Mouse (Mus musculus) MEL (cell line): ENCODE data around the gene Tbx15. TPM values are rescaled to one million over a fixed set of nuclear protein-coding genes. Genes with fewer than 3 reads are reported as not detected.

Experiments
- DNase-seq: peaks from one replicate; pipeline ENCODE4 v3.0.0; 2011; ENCODE audit warnings: low read depth, low spot score
- H3K27ac ChIP-seq: 2 replicates; pipeline ENCODE4 v1.5.1; 2012; ENCODE audit warnings: low read depth, mild to moderate bottlenecking, control low read depth, low read length, moderate library complexity; ENCODE audit not compliant: control insufficient read depth
- H3K27me3 ChIP-seq, 2 experiments: fragments of 150-350 bp in 1 of 2; sonication (generic) in 1 of 2; 2 replicates each; pipeline ENCODE4 v1.6.1; 2012; ENCODE audit warnings: low read length in 2 of 2, mild to moderate bottlenecking in 2 of 2, improper control_type of control experiment in 1 of 2, moderate library complexity in 1 of 2; ENCODE audit not compliant: insufficient read depth in 2 of 2, control insufficient read depth in 1 of 2
- H3K36me3 ChIP-seq, 2 experiments: 2 replicates each; pipeline ENCODE4 v1.6.1; 2012 to 2014; ENCODE audit warnings: low read length in 2 of 2, improper control_type of control experiment in 1 of 2, inconsistent platforms in 1 of 2, mild to moderate bottlenecking in 1 of 2; ENCODE audit not compliant: insufficient read depth in 2 of 2, control insufficient read depth in 1 of 2
- H3K4me1 ChIP-seq, 2 experiments: fragments of 150-350 bp in 1 of 2; sonication (generic) in 1 of 2; 2 replicates each; pipeline ENCODE4 v1.6.1; 2012; ENCODE audit warnings: low read length in 2 of 2, improper control_type of control experiment in 1 of 2, mild to moderate bottlenecking in 1 of 2; ENCODE audit not compliant: insufficient read depth in 2 of 2, control insufficient read depth in 1 of 2
- H3K4me3 ChIP-seq, 2 experiments: fragments of 150-350 bp in 1 of 2; sonication (generic) in 1 of 2; 2 replicates each; pipeline ENCODE4 v1.5.1; 2012; ENCODE audit warnings: low read depth in 2 of 2, low read length in 2 of 2, mild to moderate bottlenecking in 2 of 2, moderate library complexity in 2 of 2, control low read depth in 1 of 2, improper control_type of control experiment in 1 of 2; ENCODE audit not compliant: control insufficient read depth in 1 of 2, insufficient read depth in 1 of 2
- H3K79me2 ChIP-seq: 2 replicates; pipeline ENCODE4 v1.6.1; 2012; ENCODE audit warnings: mild to moderate bottlenecking, low read length, moderate library complexity; ENCODE audit not compliant: control insufficient read depth, poor library complexity, insufficient read depth
- H3K9ac ChIP-seq: 2 replicates; pipeline ENCODE4 v1.6.1; 2012; ENCODE audit warnings: low read depth, mild to moderate bottlenecking, control low read depth, low read length, moderate library complexity; ENCODE audit not compliant: control insufficient read depth, poor library complexity, severe bottlenecking
- H3K9me3 ChIP-seq: fragments of 150-350 bp; sonication (generic); replicated peaks from 2 replicates; pipeline ENCODE4 v1.6.1; 2012; ENCODE audit warnings: mild to moderate bottlenecking, low read length, improper control_type of control experiment, moderate library complexity; ENCODE audit not compliant: insufficient read depth
- CHD1 ChIP-seq: IDR thresholded peaks from 2 replicates; pipeline ENCODE4 v1.6.1; 2012; ENCODE audit warnings: low read depth, mild to moderate bottlenecking, inconsistent platforms, low read length, improper control_type of control experiment
- CHD2 ChIP-seq: IDR thresholded peaks from 2 replicates; pipeline ENCODE4 v1.6.1; 2011; ENCODE audit warnings: low read length, improper control_type of control experiment
- E2F4 ChIP-seq: IDR thresholded peaks from 2 replicates; pipeline ENCODE4 v1.6.1; 2011; ENCODE audit warnings: low read depth, low read length, improper control_type of control experiment, borderline replicate concordance
- ELF1 ChIP-seq: IDR thresholded peaks from 2 replicates; pipeline ENCODE4 v1.6.1; 2014; ENCODE audit warnings: low read depth, mild to moderate bottlenecking, inconsistent platforms, low read length, improper control_type of control experiment, moderate library complexity
- EP300 ChIP-seq, 2 experiments: IDR thresholded peaks; 2 replicates each; pipeline ENCODE4 v1.6.1; 2011; ENCODE audit warnings: improper control_type of control experiment in 2 of 2, low read length in 2 of 2, low read depth in 1 of 2, mild to moderate bottlenecking in 1 of 2
- ETS1 ChIP-seq: IDR thresholded peaks from 2 replicates; pipeline ENCODE4 v1.6.1; 2012; ENCODE audit warnings: low read depth, mild to moderate bottlenecking, inconsistent platforms, low read length, improper control_type of control experiment, moderate library complexity
- GATA1 ChIP-seq: IDR thresholded peaks from 2 replicates; pipeline ENCODE4 v1.6.1; 2011; ENCODE audit warnings: low read depth, low read length, improper control_type of control experiment
- HCFC1 ChIP-seq: IDR thresholded peaks from 2 replicates; pipeline ENCODE4 v1.6.1; 2012; ENCODE audit warnings: low read depth, mild to moderate bottlenecking, inconsistent platforms, low read length, improper control_type of control experiment, moderate library complexity
- MAFK ChIP-seq: IDR thresholded peaks from 2 replicates; pipeline ENCODE4 v1.6.1; 2011; ENCODE audit warnings: low read depth, mild to moderate bottlenecking, low read length, improper control_type of control experiment, borderline replicate concordance
- MXI1 ChIP-seq: IDR thresholded peaks from 2 replicates; pipeline ENCODE4 v1.6.1; 2011; ENCODE audit warnings: mild to moderate bottlenecking, low read depth, low read length, improper control_type of control experiment
- MYC ChIP-seq: IDR thresholded peaks from 2 replicates; pipeline ENCODE4 v1.6.1; 2011; ENCODE audit warnings: low read depth, mild to moderate bottlenecking, low read length, improper control_type of control experiment, moderate library complexity
- NRF1 ChIP-seq: IDR thresholded peaks from 2 replicates; pipeline ENCODE4 v1.6.1; 2014; ENCODE audit warnings: low read depth, mild to moderate bottlenecking, inconsistent platforms, low read length, improper control_type of control experiment, moderate library complexity; ENCODE audit not compliant: poor library complexity, insufficient read depth, severe bottlenecking
- POLR2AphosphoS2 ChIP-seq: IDR thresholded peaks from 2 replicates; pipeline ENCODE4 v1.6.1; 2011; ENCODE audit warnings: low read length, improper control_type of control experiment
- RAD21 ChIP-seq: IDR thresholded peaks from 2 replicates; pipeline ENCODE4 v1.6.1; 2011; ENCODE audit warnings: mild to moderate bottlenecking, low read depth, low read length, improper control_type of control experiment
- RCOR1 ChIP-seq: IDR thresholded peaks from 2 replicates; pipeline ENCODE4 v1.6.1; 2012; ENCODE audit warnings: low read depth, mild to moderate bottlenecking, inconsistent platforms, low read length, improper control_type of control experiment
- SMC3 ChIP-seq: IDR thresholded peaks from 2 replicates; pipeline ENCODE4 v1.6.1; 2011; ENCODE audit warnings: low read depth, low read length, improper control_type of control experiment
- TAL1 ChIP-seq: IDR thresholded peaks from 2 replicates; pipeline ENCODE4 v1.6.1; 2012; ENCODE audit warnings: mild to moderate bottlenecking, inconsistent platforms, low read length, moderate library complexity, mixed read lengths
- TCF12 ChIP-seq: IDR thresholded peaks from 2 replicates; pipeline ENCODE4 v1.6.1; 2014; ENCODE audit warnings: low read depth, mild to moderate bottlenecking, inconsistent platforms, low read length, improper control_type of control experiment, moderate library complexity
- UBTF ChIP-seq: IDR thresholded peaks from 2 replicates; pipeline ENCODE4 v1.6.1; 2012; ENCODE audit warnings: low read depth, mild to moderate bottlenecking, inconsistent platforms, low read length, improper control_type of control experiment, moderate library complexity, borderline replicate concordance; ENCODE audit not compliant: insufficient read depth
- USF1 ChIP-seq: IDR thresholded peaks from 2 replicates; pipeline ENCODE4 v1.6.1; 2014; ENCODE audit warnings: low read depth, mild to moderate bottlenecking, inconsistent platforms, low read length, improper control_type of control experiment, moderate library complexity
- USF2 ChIP-seq, 2 experiments: IDR thresholded peaks; 2 replicates each; pipeline ENCODE4 v1.6.1; 2011 to 2012; ENCODE audit warnings: improper control_type of control experiment in 2 of 2, low read length in 2 of 2, borderline replicate concordance in 1 of 2, inconsistent platforms in 1 of 2, low read depth in 1 of 2, mild to moderate bottlenecking in 1 of 2; ENCODE audit not compliant: insufficient read depth in 1 of 2
- ZC3H11A ChIP-seq: IDR thresholded peaks from 2 replicates; pipeline ENCODE4 v1.6.1; 2012; ENCODE audit warnings: low read depth, mild to moderate bottlenecking, inconsistent platforms, low read length, improper control_type of control experiment
- ZMIZ1 ChIP-seq: IDR thresholded peaks from 2 replicates; pipeline ENCODE4 v1.6.1; 2012; ENCODE audit warnings: low read depth, mild to moderate bottlenecking, inconsistent platforms, low read length, improper control_type of control experiment, moderate library complexity
- ZNF384 ChIP-seq: IDR thresholded peaks from 2 replicates; pipeline ENCODE4 v1.6.1; 2012; ENCODE audit warnings: low read depth, mild to moderate bottlenecking, inconsistent platforms, low read length, improper control_type of control experiment
- polyA plus RNA-seq, 2 experiments: library from polyadenylated mRNA; stranded (reverse) in 1 of 2; unstranded in 1 of 2; fragments of >175 nt in 1 of 2; fragments of >200 nt in 1 of 2; gene quantifications; 2 replicates each; pipeline versions ENCODE4 v1.2.1 to v1.2.4; 2012; ENCODE audit warnings: low replicate concordance in 2 of 2, low read depth in 1 of 2; ENCODE audit not compliant: insufficient read length in 2 of 2, insufficient read depth in 1 of 2, missing spikeins in 1 of 2
- total RNA-seq: library from RNA; depleted of rRNA; stranded (reverse); fragments of 300-350 nt; gene quantifications from 2 replicates; pipeline ENCODE4 v1.2.3, GENCODE M21; 2012

Tbx15 gene
- total and polyA plus RNA-seq, 3 experiments = 8.9 to 13.0 TPM; not detected in 1

DNA sequence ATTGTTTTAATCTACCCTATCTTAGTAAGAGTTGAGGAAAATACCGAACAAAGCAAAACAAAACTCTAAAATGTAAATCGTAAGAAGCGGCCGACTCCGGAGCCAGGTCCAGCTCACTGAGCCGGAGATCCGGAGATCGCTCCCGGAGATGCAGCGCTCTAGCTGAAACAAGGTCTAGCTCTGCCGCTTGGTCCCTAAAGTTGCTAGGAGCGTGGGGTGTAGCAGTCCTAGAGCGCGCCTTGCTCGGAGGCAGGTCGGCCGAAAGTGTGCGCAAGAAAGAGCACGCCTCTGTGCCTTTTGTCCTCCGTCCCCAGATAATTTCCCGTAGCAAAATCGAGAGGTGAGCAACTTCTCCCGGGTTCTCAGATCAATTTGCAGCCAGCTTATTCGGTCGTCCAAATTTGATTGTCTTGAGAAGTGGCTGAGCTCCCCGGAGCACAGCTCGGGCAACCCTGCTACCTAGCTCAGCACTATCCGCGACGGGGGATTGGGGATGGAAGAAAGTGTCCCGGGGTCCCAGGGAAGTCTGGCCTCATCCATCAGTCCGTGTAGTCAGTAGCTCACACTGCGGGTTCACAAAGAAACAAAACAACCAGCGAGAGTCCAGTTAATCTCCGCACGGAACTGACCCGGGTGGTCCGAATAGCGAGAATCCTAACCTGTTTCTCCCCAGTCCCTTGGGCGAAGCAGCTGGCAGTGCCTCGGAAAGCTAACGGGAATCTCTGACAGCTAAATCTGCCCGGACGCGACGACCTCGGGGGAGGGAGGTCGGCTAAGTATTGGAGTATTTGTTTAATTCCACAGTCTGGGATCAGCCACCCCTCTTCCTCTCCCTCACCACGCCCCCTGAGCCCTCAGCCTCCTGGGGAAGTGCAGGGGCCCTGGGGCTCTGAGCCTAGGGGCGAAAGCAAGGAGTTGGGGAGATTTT is 894 bp downstream of the Tbx15 start:
- TF ChIP-seq TAL1 (no peak), CHD1 (no peak), E2F4 (no peak), RCOR1 (no peak), UBTF (no peak), ZC3H11A (no peak), MXI1 (no peak), RAD21 (no peak), POLR2AphosphoS2 (no peak), MAFK (no peak)
- DNase-seq = no peak
- Histone ChIP-seq H3K9ac (no peak overlapping the region), H3K27ac (no peak overlapping the region), H3K36me3 (no peaks in the 10 kb centered on the region), H3K4me1 (no peaks in the 10 kb centered on the region), H3K4me3 (no peak overlapping the region), H3K27me3 (peaks cover 0 to 2% of the 10 kb centered on the region in 2 experiments; a peak in 2 of 4 replicates), H3K79me2 (no peaks in the 10 kb centered on the region), H3K9me3 (no peaks in the 10 kb centered on the region)

DNA sequence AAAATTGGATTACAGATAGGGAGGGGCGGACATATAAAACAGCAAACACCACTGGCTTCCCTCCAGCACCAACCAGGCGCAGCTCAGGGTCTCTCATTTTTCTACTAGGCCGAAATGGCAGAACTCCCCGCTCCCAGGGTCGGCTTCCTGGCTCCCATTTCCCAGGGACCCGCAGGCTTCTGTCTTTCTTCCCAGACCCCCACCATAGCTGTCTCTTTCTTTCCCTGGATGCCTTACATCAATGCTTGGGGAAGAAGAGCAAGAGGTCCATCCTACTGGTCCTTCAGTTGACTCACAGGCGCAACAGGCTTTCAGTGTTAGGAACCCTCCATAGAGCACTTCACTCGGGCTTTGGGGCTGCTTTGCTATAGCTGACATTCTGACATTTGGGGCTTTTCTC is 2.3 kb downstream of the Tbx15 start:
- Histone ChIP-seq H3K9ac (no peak overlapping the region), H3K79me2 (no peaks in the 10 kb centered on the region), H3K9me3 (no peaks in the 10 kb centered on the region), H3K4me3 (no peak overlapping the region), H3K27ac (no peak overlapping the region), H3K4me1 (no peaks in the 10 kb centered on the region), H3K27me3 (no peaks in the 10 kb centered on the region; a peak in 1 of 4 replicates), H3K36me3 (no peaks in the 10 kb centered on the region)
- DNase-seq = no peak
- TF ChIP-seq ELF1 (no peak), TCF12 (no peak), POLR2AphosphoS2 (no peak), ZNF384 (no peak), MYC (no peak), RAD21 (no peak), EP300 (IDR thresholded peaks at IDR 0.05; ENCODE audit: low read depth in 1 of 2, low read length in 2 of 2) (no peak), ZMIZ1 (no peak), UBTF (no peak), CHD2 (no peak), USF2 (IDR thresholded peaks at IDR 0.05; ENCODE audit: borderline replicate concordance in 1 of 2, insufficient read depth in 1 of 2, low read depth in 1 of 2, low read length in 2 of 2) (no peak), ZC3H11A (no peak), ETS1 (no peak), SMC3 (no peak), GATA1 (no peak), HCFC1 (no peak), NRF1 (no peak), MAFK (no peak), USF1 (no peak)
